Mouse (Mus musculus) spleen, postnatal 4 days (tissue): Measurements from ENCODE around the gene Mbtd1.

ENCODE experiments used
- DNase-seq, 2 experiments: peaks; one replicate each; pipeline ENCODE4 v3.0.0; 2022; ENCODE audit warnings: low spot score in 2 of 2

The Mbtd1 gene

DNA sequence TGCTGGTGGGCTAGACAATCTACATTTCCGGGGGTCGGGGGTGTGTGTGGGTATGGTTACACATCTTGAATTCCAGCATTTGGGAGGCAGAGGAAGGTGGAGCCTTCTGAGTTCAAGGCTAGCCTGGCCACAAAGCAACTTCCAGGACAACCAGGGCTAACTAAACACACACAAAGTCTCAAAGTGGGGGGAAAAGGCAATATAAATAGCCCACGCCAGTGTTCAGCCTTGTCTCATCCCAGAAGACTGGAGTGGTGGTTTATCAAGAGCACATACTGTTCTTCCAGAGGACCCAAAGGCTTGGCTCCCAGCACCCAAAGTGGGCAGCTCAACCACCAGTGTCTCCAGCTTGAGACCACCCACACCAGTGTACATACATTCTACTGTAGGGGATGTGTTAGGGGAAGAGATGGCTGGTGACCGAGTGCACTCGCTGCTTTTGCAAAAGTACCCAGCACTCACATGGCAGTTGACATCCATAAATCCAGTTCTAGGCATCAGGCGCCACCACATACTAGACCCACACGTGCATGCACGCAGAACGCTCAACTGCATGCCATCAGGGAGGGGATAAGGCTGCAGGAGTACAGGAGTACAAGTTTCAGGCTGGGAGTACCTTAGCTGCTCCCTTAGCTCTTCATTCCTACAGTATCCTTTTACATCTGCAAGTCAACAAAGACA is 63.4 kb downstream of the Mbtd1 start:
- DNase-seq: peak in 1 of 2 experiments; percentile 7

DNA sequence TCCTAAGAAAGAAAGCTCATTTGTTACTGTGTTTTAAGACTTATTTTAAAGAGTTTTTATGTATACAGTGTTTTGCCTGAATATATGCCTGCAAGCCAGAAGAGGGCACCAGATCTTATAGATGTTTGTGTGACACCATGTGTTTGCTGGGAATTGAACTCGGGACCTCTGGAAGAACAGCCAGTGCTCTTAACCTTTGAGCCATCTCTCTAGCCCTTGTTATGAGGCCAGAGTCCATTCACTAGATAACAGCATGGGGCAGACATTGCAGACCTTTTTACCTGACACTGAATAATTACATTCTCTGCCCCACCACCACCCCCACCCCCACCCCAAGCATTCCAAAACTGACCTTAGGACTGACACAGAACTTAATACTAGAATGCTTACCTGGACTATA is 64.4 kb downstream of the Mbtd1 start:
- no peak for DNase-seq

DNA sequence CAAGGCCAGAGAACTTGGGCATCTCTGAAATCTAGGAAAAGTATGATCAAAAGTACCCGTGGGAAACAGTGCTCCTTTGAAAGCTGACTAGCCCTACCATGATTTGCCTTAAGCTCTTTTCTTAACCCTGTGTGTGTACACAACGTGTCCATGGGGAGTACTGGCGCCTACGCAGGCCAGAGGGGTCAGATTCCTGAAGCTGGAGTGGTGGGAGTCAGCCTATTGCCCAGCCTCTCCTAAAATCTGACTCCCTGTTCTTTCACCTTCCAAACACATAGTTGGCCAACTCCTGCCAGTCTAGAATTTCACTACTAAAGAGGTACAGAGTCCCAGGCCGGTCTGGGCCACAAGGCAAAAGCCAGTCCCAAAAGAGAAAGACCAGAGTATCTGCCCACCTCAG is 66.7 kb downstream of the Mbtd1 start:
- no peak for DNase-seq

DNA sequence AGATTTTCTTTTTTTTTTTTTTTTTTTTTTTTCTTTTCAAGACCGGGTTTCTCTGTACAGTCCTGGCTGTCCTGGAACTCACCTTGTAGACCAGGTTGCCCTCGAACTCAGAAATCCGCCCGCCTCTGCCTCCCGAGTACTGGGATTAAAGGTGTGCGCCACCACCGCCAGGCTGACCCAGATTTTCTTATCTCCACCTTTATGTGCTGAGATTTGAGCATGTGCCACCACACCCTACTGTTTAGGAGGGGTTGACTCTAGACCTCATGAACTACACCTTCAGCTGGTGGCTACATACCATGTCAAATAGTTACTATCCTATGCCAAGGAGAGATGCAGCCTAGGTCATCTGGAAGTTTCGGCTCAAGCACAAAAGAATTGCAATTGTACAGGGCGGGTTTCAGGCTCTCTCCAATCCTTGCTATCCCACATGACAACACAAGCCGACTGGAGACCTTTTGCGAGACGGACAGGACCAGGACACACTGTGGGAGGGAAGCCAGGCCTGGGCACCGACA is 69.1 kb downstream of the Mbtd1 start:
- DNase-seq: no peak

DNA sequence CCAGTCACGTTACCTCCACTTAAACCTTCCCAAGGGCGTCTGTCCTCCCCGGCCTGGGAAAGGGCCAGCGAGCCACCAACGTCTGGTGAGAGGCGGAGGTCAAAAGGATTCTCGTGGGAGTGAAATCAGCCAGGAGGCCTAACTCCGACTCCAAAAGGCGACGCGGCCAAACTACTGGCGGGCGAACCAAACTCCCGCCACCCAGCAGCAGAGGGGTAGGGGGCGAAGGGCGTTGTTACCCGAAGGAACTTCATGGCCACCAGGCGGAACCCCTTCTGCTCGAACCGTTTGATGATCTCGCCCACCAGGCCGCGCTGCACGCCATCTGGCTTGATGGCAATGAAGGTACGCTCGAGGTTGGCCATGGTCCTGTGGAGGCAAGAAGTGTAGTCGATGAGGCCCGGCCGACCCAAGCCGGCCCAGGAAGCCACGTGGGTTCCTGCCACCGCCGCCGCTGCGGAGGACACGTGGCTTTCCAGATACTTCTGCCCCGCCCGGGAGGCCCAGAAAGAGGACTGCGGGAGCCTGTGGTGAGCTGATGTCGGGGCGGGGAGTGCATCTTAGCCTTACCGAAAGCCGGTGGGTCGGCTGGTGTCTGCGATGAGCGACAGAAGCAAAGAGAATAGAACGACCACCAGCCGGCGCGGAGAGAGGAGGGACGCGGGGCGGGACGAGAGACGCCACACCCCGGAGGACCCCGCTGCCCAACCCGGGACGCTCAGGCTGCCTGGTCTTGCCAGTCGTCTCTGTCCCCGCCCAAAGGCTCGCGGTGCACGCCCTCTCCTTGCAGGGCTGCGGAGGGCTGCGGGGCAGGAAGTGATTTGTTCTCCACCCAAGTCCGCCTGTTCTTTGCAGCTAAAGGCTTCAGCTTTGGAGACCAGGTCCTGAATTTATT is 69.9 kb downstream of the Mbtd1 start:
- DNase-seq: peak; percentile 85 to 92

DNA sequence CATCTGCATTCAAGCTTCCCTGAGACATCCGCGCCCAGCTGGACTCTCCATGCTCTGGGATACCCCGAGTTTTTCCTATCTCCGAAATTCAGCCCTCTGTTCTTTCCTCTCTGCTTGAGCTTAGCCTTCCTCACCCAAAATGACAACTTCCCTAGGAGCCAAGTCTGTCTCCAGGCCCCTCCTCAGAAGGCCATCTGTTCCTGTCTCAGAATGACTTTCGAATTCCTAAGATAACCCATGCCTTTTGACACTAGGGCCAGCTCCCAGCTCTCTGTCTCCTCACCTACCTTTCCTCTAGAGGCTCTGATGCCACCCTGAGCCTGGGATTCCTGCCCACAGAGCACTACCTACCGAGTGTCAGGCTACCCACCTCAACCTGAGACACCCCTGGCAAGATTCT is 70.5 kb downstream of the Mbtd1 start, which contains the start of gene Nme2:
TSS of gene Nme2 (minus strand) at position 101 of the 400 bp plus-strand sequence.
- DNase-seq: no peak

DNA sequence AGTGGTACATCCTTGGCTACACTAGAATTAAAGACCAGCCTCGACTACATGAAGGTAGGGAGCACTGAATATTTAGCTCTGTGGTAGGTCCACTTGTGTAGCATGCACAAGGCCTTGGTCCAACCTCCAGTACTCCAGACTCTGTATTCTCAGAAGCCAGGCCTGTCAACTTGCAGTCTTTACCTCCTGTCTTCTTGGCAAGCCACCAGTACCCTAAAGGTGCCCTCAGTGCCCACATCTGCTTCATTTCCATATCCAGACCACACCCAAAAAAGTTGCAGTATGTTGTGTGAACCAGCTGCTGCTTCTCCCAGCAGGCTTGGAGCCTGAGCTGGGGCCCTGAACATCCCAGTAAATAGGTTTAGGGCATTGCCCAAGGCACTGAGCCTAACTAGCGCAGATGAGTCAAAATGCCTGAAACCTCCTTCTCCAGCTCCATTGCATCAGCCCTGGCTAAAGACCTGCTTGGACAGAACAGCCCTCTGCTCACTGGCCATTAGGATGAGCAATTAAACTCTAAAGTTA is 71.4 kb downstream of the Mbtd1 start:
- DNase-seq: no peak

DNA sequence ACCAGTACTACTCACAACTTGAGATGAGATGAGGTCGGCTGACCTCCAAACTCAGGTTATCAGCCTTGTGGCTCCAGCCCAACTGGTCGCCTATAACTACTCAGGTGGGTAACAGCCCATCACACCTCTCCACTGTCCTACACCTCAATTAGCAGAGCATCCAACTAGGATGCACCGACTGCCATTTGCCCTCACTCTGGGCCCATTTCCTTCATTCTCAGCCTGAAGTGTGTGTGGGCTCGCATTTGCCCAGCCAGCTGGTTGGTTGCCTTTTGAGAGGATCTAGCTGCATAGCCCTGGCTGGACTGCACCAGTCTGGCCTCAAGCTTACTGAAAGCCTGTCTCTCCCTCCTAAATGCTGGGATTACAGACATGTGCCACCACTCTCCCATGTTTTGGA is 72.1 kb downstream of the Mbtd1 start:
- no peak for DNase-seq

DNA sequence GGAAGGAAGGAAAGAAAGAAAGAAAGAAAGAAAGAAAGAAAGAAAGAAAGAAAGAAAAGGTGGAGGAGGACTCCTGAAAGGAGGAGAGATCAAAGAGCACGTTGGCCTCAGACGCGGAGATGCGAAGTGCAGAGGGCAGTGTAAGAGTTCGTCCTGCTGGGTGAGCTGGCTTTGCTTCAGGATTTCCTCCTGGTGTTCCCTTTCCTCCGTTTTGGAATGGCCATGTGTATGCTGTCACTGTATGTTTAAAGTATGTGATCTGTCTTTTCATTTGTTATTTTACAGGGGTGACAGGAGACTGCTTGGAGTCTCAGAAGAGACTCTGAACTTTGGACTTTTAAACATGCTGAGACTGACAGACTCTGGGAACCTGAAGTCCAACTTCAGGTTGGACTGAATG is 75.8 kb downstream of the Mbtd1 start:
- no peak for DNase-seq

DNA sequence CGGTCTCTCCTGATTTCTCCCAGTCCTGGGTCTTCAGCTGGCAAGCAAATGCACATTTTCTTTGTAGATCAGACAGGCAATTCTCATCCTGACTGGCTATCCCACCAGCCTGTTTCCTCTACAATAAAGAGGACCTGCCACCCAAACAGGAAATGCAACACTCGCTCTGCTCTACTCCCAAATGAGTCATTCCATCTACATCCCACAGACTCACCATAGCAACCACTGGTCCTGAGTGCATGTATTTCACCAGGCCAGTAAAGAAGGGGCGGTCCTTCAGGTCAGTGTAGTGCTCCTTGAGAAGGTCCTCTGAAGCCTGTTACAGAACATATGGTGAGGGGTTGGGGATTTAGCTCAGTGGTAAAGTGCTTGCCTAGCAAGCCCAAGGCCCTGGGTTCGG is 77.4 kb downstream of the Mbtd1 start:
- no peak for DNase-seq

DNA sequence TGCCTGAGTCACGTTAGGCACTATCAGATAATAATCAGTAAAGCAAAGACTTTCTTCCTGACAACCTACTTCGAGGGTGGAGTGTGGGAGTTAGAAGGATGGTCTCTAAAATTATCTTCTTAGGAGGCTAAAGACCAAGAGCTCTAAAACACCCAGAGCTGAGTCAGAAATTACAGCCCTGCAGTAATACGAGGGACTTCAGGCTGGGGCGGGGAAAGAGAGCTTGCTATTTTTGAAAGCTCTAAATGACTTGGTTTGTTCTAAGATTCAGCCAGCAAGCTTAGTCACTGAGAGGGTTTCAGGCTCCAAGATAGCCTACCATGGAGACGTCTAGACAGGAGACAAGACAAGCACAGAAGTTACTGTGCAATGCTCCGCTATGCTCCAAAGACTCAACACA is 79.7 kb downstream of the Mbtd1 start:
- DNase-seq: no peak

DNA sequence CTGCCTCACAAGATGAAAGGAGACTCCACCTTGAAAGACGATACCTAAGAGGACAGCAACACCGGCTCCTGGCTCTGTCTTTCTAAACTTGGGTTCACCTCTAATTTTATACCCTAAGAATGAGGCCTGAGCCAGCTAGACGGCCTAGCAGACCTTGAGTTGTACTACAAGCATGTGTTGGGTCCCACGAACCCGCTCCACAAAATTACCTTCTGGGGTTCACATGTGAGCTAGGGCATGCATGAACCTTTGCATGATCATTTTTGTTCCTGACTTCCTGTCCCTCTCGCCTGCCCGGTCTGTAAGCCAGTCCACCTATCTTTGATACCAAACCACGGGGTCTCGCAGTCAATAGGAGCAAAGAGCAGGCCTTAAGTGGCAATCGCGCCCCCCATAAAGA is 81.7 kb downstream of the Mbtd1 start:
- no peak for DNase-seq

DNA sequence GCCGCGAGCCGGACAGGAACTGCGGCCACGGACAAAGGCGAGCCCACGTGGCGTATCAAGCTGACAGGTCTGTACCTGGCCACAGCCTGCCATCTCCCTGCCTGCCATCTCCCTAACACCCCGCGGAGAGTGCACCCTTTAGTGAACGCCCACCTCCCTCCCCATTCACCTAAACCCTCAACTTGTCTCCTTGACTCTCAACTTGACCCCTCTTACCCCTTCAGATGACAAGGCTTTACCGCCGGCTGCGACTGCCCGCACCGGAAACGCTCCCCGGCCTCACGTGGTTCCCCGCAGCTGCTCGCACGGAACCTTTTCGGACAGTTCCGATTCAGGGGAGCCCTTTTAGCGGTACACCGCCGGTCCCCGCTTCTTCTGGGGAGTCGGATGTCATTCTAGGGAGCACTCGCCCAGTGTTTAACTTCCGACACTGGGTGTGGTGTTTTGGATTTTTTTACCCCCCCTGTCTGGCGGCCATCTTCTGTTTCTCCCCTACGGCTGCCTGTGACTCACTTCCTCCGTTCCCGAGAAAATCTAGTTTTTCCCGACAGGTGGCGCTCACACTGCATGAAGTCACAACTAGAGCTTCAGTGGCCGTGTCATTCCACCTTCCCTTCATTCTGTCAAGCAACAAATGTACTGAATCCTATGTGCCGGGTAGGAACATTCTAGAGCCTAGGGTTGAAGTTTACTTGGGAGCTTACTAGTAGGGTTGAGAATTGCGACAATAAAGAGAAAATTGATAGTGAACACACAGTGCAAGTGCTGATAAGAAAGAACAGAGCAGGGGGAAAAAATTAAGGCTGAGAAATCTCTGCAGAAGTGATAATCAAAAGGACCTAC is 82.6 kb downstream of the Mbtd1 start, which contains the start of the genes Gm20390 and Nme1:
TSS of gene Gm20390 (minus strand) at position 289 of the 843 bp plus-strand sequence.
TSS of gene Nme1 (minus strand) at position 517 of the 843 bp plus-strand sequence.
- peak; percentile 96 to 97 for DNase-seq

DNA sequence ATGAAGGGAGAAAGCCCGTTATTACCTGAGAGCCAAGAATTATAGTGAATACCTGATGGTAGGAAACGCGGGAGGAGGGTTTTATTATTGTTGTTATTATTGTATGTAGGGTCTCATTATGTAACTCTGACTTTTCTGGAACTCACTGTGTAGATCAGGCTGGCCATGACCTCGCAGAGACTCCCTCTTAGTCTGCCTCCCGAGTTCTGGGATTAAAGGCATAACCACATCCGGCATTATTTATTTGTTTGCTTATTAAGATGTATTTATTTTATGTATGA is 83.1 kb downstream of the Mbtd1 start:
- DNase-seq: no peak

DNA sequence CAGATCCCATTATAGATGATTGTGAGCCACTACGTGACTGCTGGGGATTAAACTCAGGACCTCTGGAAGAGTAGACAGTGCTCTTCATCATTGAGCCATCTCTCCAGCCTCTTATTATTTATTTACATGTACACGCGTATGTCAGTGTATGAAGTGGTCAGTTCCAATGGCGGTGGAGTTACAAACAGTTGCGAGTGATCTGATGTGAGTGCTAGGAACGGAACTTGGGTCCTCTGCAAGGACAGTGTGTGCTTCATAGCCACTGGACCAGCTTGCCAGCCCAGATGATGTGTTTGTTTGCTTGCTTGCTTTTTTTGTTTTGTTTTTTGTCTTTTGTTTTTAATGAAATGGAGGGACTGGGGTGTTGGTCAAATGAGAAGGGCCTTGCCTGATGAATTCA is 83.5 kb downstream of the Mbtd1 start:
- no peak for DNase-seq

DNA sequence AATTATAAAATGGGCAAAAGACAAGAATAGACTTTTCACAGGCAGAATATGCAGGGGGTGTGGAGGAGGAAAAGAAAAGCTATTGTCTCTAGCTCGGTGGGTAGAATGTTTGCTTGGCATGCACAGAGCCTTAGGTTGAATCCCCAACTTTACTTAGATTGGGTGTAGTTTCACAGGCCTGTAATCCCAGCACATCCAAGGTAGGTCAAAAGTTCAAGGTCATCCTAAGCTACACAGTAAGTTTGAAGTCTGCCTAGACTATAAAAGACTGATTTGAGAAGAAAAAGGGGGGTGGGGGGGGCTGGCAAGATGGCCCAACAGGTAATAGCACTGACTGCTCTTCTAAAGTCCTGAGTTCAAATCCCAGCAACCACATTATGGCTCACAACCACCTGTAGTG is 84.1 kb downstream of the Mbtd1 start:
- DNase-seq: no peak

DNA sequence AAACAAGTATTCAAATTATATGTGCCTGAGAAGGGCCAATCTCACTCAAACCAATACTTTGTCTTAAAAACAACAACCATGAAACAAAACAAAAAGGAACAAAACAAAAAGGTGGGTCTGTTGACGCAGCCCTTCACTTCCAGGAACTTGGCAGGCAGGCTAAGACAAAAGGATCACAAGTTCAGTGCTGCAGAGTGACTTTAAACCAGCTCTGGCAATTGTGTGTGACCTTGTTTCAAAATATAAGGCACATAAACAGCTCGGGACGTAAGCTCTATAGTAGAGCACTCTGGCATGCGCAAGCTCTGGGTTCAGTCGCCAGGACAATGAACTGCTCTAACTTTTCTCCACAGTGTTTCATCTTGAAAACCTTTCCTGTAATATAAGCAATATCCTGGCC is 87.3 kb downstream of the Mbtd1 start:
- DNase-seq: no peak

DNA sequence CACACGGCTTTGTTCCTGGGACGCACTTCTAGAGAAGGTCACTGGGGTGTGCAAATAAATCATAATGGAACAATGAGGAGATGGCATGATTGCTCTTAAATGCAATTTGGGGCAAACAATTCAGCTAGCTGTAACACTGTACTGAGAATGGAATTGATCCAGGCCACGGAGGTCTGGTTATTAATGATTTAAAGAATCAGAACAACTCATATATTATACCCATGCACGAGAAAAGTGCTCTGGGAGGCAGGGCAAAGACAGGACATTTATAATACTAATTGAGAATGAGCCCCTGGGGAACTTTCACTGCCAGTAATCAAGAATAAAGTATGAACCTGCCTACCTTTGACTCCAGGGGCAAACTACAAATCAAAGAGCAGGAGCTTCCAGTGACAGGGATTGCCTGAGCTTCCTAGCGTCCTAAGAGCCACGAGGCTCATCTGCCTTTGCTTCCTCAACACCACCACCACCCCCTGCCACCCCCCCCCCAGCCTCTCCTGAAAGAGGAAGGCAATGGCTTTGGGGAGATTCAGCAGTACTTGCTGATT is 93.9 kb downstream of the Mbtd1 start:
- DNase-seq: no peak

DNA sequence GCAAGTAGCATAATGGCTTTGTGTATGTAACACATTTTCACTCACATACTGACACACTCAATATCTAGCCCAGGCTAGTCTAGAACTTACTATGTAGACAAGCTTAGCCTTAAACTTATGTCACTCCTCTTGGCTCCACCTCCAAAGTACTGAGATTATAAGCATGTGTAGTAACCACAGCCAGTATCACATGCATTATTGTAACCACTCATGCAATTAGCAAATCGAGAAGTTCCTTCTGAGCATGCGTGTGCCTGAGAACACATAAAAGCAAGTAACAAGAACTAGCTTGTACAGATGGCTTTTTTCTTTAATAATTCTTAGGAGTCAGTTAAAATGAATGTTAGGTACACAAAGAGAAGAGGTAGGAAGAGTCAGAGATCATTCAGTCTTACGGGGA is 99.0 kb downstream of the Mbtd1 start:
- no peak for DNase-seq

DNA sequence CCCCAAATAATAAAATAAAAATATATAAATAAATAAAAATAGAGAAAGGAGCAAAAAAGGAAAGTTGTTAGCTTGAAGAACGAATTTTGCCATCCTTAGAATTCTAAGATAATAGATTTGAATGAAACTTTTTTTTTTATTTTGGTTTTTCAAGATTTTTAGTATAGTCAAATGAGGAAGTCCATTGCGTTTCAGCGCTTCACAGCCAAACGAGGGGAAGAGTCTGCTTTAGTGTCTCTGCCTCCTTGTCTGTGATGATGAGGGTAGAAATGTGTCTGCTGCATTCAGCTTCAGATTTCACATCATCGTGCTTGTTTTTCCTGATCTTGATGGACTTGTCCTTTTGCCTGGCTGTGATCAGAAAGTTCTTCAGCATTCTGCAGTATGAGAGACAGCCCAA is 99.6 kb downstream of the Mbtd1 start:
- no peak for DNase-seq

DNA sequence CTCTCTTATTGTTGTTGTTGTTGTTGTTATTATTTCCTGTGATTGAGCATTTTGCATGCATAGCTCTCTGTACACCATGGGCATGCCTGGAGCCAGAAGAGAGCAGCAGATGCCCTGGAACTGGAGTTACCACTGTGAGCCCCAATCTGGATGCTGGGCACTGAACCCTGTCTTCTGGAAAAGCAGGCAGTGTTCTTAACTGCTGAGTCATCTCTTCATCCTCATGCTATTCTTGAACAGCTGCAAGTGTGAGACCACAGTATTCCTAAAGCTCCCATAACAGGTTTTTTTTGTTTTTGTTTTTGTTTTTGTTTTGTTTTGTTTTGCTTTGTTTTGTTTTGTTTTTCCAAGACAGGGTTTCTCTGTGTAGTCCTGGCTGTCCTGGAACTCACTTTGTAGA is 100.6 kb downstream of the Mbtd1 start:
- no peak for DNase-seq

DNA sequence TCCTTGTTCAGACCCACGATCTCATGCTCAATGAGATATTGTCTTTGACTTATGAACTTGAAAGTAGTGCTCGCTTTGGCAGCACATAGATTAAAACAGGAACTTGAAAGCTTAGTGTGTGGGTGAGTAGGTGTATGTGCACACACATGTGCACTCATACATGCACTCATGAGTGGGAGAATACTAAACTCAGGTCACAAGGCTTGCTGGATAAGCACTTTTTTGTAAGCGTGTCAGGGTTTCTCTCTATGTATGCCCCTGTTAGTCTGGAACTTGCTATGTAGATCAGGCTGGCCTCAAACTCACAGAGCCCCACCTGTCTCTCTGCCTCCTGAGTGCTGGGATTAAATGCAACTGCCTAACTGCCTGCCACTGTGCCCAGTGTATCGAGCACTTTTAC is 101.4 kb downstream of the Mbtd1 start:
- no peak for DNase-seq
